Comparison of ENCODE assay signal across 8 mouse cellular contexts in the genomic region with DNA sequence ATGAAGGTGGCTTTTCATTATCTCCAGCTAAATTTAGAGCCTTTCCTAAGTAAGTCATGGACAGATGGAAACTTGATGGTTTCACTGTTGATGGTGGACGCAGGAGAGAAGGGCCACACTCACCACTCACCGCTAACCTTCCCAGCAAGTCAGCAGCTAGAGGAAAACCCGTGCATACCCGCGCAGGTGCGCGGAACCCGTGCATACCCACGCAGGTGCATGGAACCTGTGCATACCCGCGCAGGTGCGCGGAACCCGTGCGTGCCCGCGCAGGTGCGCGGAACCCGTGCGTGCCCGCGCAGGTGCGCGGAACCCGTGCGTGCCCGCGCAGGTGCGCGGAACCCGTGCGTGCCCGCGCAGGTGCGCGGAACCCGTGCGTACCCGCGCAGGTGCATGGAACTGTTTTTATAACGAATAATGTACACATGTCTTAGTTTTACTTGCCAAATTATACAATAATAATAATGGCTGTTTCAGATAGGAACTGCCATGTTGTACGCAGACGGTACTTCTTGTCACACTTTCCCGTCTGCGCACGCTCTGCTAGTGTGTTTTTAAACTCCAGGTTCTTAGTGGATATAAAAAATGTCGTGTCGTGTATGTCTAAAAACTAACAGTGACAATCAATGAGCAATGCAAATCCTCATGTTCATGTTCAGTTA.
DNase-seq lines count a peak whose midpoint lies in the region; ATAC-seq and TF ChIP-seq lines count a peak whose summit lies in the region.

No protein-coding gene starts in this region.

- H3K27ac ChIP-seq in neural tube, embryonic 11.5 days (ENCODE audit: low read depth, low read length), result no peak overlapping the region
- peak overlapping the region; percentile 76 for H3K27ac ChIP-seq in hindbrain, embryonic 14.5 days
- peak overlapping the region; percentile 84 for H3K27ac ChIP-seq in liver, postnatal 0 days (ENCODE audit: low read depth)

- no peak for ATAC-seq in neural tube, embryonic 11.5 days (ENCODE audit: insufficient read depth, low FRiP score, low TSS enrichment)
- no peak for ATAC-seq in hindbrain, embryonic 14.5 days (ENCODE audit: low FRiP score)
- ATAC-seq in liver, postnatal 0 days, result no peak

- no peaks in the 10 kb centered on the region for H3K9me3 ChIP-seq in neural tube, embryonic 11.5 days (ENCODE audit: control insufficient read depth, low read length)
- no peaks in the 10 kb centered on the region for H3K9me3 ChIP-seq in hindbrain, embryonic 14.5 days (ENCODE audit: control insufficient read depth, low read length)
- no peaks in the 10 kb centered on the region for H3K9me3 ChIP-seq in liver, postnatal 0 days (ENCODE audit: low read length)

- H3K27me3 ChIP-seq in neural tube, embryonic 11.5 days (ENCODE audit: control insufficient read depth, insufficient read depth, low read length), result no peaks in the 10 kb centered on the region
- H3K27me3 ChIP-seq in hindbrain, embryonic 14.5 days (ENCODE audit: control insufficient read depth, insufficient read depth, low read length), result no peaks in the 10 kb centered on the region
- H3K27me3 ChIP-seq in liver, postnatal 0 days (ENCODE audit: insufficient read depth, low read length), result no peaks in the 10 kb centered on the region

- no peak for TF ChIP-seq EP300 in liver, postnatal 0 days (IDR thresholded peaks at IDR 0.05; ENCODE audit: low read depth)

- peak overlapping the region; percentile 44 for H3K4me3 ChIP-seq in neural tube, embryonic 11.5 days (ENCODE audit: low read depth, low read length)
- H3K4me3 ChIP-seq in hindbrain, embryonic 14.5 days (replicated peaks; ENCODE audit: low read length), result peak overlapping the region; percentile 47
- peak overlapping the region; percentile 63 for H3K4me3 ChIP-seq in liver, postnatal 0 days (ENCODE audit: low read depth, low read length)

- no peaks in the 10 kb centered on the region for H3K36me3 ChIP-seq in neural tube, embryonic 11.5 days (ENCODE audit: control insufficient read depth, insufficient read depth, low read length)
- peaks cover 10% of the 10 kb centered on the region for H3K36me3 ChIP-seq in hindbrain, embryonic 14.5 days (replicated peaks; ENCODE audit: control insufficient read depth, insufficient read depth)
- no peaks in the 10 kb centered on the region for H3K36me3 ChIP-seq in liver, postnatal 0 days (replicated peaks; ENCODE audit: insufficient read depth, low read length)

- 0 out of 2 replicates have a peak, but pooled peaks cover 2% of the 10 kb centered on the region for H3K4me1 ChIP-seq in neural tube, embryonic 11.5 days (ENCODE audit: control insufficient read depth, insufficient read depth, low read length)
- H3K4me1 ChIP-seq in hindbrain, embryonic 14.5 days (replicated peaks; ENCODE audit: control insufficient read depth, insufficient read depth, low read length), result no peaks in the 10 kb centered on the region
- H3K4me1 ChIP-seq in liver, postnatal 0 days (ENCODE audit: insufficient read depth), result peaks cover 3% of the 10 kb centered on the region; the same call in 1 of the 2 replicates

- H3K9ac ChIP-seq in neural tube, embryonic 11.5 days (ENCODE audit: low read length), result peak overlapping the region; percentile 38; the same call in 1 of the 2 replicates
- peak overlapping the region; percentile 57 for H3K9ac ChIP-seq in hindbrain, embryonic 14.5 days
- peak overlapping the region; percentile 65 for H3K9ac ChIP-seq in liver, postnatal 0 days (replicated peaks)

- WGBS in neural tube, embryonic 11.5 days, result 2% methylated on average over 49 of the region's 49 CpGs
- WGBS in hindbrain, embryonic 14.5 days, result 2% methylated on average over 49 of the region's 49 CpGs
- WGBS in liver, postnatal 0 days (ENCODE audit: insufficient replicate concordance), result under 1% methylated on average over 39 of the region's 49 CpGs

- DNase-seq in neural tube, embryonic 11.5 days (ENCODE audit: low spot score), result no peak
- no peak for DNase-seq in neural tube, embryonic 10.5 days (ENCODE audit: extremely low spot score, low spot score)
- DNase-seq in cerebellum, adult 8-10 months, result peak; percentile 43
- DNase-seq in hindbrain, embryonic 14.5 days (ENCODE audit: low spot score), result peak; percentile 32
- no peak for DNase-seq in liver, postnatal 0 days
- DNase-seq in ovary, adult 18-20 months (ENCODE audit: low spot score), result no peak
- DNase-seq in natural killer cell, adult 2 months (ENCODE audit: low spot score in 2 of 2), result no peak
- DNase-seq in adrenal gland, adult 18-20 months (ENCODE audit: low spot score in 2 of 2), result no peak

- H3K4me2 ChIP-seq in neural tube, embryonic 11.5 days (ENCODE audit: low read depth), result peak overlapping the region; percentile 90
- H3K4me2 ChIP-seq in hindbrain, embryonic 14.5 days (replicated peaks), result peak overlapping the region; percentile 97
- peak overlapping the region; percentile 93 for H3K4me2 ChIP-seq in liver, postnatal 0 days (ENCODE audit: low read depth, low read length)

- no peak for TF ChIP-seq CTCF in liver, postnatal 0 days (IDR thresholded peaks at IDR 0.05; ENCODE audit: low read depth)

Comparison
In these comparisons a context has a peak if more than half of its experiments do, and no peak if none do; other contexts are left out.
1. DNase-seq: peak in cerebellum, adult 8-10 months (single experiment) and hindbrain, embryonic 14.5 days (single experiment); none in neural tube, embryonic 11.5 days (single experiment), neural tube, embryonic 10.5 days (single experiment), liver, postnatal 0 days (single experiment), ovary, adult 18-20 months (single experiment), natural killer cell, adult 2 months (0 of 2) and adrenal gland, adult 18-20 months (0 of 2).
2. Peak in every context shown above with its lines, with median percentiles within 50 percentile points of each other: H3K4me2 ChIP-seq, H3K4me3 ChIP-seq and H3K9ac ChIP-seq.